Mouse (Mus musculus): Measurements from ENCODE around the gene Akap14. TPM values are rescaled to one million over a fixed set of nuclear protein-coding genes. Genes with fewer than 3 reads are reported as not detected.
"Not testable (repeated sequence)": the region's sequence is repeated elsewhere in the genome, so short reads cannot be mapped to it uniquely, and the experiment has no call there.

Akap14 gene
- not detected for total RNA-seq (2021)
- long read RNA-seq, experiment 1, result 0 reads
- long read RNA-seq, experiment 2, result 0 reads

DNA sequence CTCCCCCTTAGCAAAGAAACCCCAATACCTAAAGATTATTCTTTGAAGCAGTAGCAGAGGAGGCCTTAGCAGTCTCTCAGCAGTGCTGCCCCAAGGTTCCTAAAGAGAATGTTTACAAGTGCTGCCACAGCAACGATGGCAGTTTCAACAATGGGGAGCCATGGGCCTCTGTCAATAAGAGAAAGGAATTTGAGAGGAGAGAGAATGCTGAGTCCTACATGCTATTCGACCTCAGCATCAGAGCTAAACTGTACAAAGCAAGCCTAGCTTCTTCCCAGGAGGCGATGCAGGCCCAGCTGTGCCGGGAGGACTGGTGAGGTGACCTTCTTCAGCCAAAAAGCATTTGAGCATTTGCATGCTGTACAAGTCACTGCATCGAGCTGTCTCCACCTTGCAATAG, at the start of gene Akap14:
Gene Akap14 (minus strand): TSS at position 101 of the 400 bp plus-strand sequence.
- no peak for DNase-seq

DNA sequence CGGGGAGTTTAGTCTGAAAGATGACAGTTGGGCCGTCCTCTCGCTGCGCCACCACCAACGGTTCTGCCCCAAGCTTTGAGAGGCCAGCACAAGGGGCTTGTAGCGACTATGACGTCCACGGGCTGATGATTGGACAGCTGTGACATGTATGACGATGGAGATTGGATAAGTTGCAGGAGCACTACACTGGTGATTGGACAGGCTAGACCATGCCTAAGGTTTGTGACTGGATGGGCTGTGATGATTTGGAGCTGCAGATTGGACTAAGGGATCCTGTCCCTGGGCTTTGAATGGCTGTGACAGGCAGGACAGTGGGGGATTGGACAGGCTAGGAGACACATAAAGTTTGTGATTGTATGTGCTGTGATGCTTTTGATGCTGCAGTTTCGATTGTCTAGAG, 42.3 kb upstream of the Akap14 start, which contains the start of gene Gm9:
Gene Gm9 (minus strand): TSS at position 101 of the 400 bp plus-strand sequence.
- DNase-seq, result no peak

DNA sequence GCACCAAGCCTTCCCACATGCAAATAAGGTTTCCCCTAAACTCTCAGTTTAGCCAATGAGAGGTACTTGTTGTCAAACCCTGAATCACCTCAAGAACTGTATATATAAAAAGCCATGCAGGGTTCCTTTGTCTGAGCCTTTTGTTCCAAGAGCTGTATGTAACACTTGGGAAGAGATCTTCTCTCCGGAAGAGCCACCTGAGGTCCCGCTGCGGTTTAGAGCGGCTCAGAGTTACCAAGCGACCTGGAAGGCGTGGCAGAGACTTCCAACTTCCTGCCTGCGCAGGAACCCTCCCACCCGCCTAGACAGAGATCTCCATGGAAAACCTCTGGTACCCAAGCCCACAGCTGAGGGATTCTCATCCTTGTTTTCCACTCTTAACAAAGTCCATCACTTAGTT, 30.0 kb upstream of the Akap14 start:
- DNase-seq, result no peak

DNA sequence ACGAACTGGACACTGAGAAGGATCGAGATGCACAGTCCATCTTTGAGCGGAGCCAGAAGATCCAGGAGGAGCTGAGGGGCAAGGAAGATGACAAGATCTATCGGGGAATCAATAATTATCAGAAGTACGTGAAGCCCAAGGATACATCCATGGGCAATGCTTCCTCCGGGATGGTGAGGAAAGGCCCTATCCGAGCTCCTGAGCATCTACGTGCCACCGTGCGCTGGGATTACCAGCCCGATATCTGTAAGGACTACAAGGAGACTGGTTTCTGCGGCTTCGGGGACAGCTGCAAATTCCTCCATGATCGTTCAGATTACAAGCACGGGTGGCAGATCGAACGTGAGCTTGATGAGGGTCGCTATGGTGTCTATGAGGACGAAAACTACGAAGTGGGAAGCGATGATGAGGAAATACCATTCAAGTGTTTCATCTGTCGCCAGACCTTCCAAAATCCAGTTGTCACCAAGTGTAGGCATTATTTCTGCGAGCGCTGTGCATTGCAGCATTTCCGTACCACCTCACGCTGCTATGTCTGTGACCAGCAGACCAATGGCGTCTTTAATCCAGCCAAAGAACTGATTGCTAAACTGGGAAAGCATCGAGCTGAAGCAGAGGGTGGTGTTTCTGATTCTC, 23.2 kb upstream of the Akap14 start:
- no peak for DNase-seq

DNA sequence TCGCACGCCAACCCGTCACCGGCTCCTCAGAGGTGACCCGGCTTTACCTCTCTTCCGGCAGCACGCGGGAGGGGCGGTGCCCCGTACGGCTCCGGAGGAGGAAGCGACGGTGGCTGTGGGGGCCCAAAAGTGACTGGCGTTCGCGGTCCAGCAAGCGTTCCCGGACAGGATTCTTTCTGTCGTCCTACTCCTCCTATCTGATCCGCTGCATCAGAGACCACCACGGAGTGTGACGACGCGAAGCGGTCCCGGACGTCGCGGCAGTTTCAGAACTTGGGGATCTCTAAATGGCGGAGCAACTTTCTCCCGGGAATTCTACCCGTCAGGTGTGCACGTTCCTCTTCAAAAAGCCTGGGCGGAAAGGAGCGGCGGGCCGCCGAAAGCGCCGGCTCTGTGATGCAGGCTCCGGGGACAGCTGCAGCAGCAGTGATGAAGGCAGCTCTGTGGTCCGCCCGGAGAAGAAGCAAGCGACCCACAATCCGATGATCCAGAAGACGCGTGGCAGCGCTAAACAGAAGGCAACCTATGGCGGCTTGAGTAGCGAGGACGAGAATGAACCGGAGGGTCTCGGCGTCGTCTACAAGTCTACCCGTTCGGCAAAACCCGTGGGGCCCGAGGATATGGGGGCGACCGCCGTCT, 22.6 kb upstream of the Akap14 start, which contains the start of the genes Ndufa1 and Rnf113a1:
Gene Ndufa1 (minus strand): TSS at position 59 of the 639 bp plus-strand sequence.
Gene Rnf113a1 (plus strand): TSS at position 141 of the 639 bp plus-strand sequence.
- DNase-seq, result peak; percentile 88 to 91

DNA sequence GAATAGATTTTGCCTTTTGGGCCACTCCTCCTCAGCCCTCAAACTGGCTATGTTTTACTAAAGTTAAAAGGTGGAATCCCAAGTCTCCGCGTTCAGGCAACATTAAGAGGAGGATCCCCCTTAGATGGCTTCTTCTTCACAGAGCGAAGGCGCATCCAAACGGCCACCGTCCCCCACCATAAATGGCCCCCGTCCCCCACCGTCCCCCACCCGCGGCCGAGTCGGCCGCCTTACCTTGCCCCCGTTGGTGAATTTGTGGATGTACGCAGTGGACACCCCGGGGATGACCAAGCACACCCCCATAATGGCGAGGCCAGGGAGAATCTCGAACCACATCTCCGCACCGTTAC, 22.1 kb upstream of the Akap14 start:
- DNase-seq, result no peak

DNA sequence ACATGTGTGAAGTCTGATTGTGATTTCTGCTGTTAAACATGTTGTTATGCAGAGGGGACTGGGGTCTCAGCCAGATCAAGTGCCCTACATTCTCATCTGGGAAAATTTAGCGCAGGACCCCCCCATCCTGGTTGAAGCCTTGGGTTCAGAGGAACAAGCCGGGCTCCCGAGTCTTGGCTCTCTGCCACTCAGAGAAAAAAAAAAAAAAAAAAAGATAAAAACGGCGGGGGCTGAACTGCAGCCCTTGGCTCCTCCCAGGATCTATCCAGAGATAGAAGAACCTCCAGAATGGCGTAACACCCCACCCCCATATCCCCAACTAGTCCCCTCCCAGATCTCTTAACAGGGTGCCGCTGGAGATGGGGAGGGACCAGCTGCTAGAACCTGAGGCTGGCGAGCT, 15.8 kb upstream of the Akap14 start:
- not testable (repeated sequence) for DNase-seq

DNA sequence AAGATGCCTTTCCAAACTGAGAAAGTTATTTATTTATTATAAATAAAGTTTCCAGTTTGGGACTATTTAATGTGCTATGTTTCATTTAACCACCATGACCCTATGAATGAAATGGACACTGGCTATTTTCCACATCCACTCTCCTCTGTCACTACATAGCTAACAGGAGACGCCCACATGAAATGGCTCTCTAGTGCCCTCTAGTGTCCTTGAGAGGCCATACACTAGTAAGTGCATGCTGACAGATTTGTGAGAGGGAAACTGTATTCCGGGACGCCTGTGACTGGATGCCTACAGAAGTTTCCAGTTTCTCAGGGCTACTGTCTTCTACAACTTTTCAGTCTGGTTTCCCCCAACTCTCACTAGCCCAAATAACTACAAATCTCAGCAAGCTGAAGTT, 1.6 kb downstream of the Akap14 start:
- peak in 1 of 2 experiments; percentile 30 for DNase-seq

DNA sequence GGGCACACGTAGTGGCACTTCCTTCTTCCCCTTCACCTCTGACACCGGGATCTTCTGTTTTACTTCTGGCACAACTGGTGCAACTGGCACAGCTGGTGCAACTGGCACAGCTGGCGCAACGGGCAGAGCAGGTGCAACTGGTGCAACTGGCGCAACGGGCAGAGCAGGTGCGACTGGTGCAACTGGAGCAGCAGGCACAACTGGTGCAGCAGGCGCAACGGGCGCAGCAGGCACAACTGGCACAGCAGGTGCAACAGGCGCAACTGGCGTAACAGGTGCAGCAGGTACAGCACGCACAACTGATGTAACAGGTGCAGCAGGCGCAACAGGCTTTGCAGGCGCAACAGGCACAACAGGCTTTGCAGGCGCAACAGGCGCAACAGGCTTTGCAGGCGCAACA, 5.5 kb downstream of the Akap14 start:
- DNase-seq, result no peak

DNA sequence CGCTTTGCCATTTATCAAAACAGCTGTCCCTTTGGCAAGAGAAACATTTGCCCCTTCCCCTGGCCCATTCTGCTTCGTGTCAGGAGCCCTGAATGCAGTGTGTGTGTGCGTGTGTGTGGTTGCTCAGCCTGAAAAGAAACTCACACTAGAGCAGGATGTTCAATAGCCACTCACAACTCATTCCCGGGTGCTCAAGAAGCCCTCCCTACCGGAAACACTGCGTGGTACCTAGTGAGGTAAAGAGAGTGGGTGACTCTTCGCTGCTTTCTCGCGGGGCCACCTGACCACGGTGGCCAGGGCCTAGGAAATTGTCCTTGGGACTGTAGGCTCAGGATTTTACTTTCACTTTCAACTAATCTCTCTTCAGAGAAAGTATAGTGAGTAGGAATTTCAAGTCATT, 7.5 kb downstream of the Akap14 start:
- peak; percentile 14 to 22 for DNase-seq

DNA sequence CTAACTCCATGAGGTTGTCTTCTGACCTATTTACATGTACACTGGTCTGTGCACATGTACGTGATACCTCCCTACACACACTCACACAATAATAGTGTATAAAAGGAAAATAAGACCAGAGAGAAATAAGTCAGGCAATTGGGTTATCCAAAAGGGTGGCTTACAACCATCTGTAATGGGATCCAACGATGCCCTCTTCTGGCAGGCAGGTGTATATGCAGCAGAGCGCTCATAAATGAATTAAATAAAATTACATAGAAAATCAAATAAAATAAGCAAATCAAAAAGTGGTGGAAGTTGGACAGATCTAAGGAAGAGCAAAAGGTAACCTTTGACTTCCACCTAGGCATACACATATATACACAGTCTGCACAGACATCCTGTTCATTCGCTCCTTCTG, 10.8 kb downstream of the Akap14 start:
- peak in 1 of 2 experiments; percentile 4 for DNase-seq

DNA sequence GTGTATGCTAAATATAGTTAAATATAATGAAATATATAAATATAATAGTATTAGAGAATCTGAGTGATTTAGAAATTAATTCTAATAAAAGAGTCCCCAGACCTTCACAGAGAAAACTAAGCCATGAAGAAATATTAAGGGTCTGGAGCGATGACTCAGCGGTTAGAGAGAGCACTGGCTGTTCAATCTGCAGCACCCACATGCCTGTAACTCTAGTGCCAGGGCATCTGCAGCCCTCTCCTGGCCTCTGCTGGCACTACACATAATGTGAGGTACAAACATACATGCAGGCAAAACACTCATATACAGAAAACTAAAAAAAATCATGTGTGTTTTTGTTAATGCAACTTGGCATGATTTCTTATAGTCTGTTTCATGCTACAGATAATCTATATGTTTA, 23.7 kb downstream of the Akap14 start:
- peak in 1 of 2 experiments; percentile 57 for DNase-seq

DNA sequence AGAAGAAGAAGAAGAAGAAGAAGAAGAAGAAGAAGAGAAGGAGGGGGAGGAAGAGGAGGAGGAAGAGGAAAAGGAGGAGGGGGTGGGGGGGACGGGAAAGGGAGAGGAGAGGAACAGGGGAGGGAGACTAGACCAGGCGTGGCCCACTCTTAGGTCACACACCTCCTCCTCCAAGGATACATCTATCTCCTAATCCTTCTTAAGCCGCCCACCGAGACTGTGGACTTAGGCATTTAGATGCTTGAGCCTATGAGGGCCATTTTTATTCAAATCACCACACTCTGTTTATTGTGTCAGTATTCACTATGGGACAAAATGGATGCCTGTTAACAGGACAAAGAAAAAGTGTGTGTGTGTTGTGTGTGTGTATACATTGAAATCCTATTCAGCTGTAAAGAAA, 24.1 kb downstream of the Akap14 start:
- not testable (repeated sequence) for DNase-seq

DNA sequence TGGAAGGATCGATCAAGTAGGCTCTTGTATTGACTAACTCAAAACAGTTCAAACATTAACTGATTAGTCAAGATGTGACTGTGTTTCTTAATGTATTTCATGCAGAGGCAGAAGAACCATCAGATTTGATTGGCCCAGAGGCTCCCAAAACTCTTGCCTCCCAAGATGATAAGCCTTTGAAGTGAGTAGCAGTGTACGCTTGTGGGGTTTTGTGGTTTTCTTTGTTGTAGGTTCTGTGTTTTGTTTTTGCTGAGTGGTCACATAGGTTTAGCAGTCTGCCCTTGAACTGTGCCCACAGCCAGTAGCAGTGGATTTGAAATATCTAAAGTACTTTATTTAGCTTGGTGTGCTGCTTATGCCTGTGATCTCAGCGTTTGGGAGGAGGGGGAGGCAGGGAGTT, 26.9 kb downstream of the Akap14 start:
- no peak for DNase-seq

DNA sequence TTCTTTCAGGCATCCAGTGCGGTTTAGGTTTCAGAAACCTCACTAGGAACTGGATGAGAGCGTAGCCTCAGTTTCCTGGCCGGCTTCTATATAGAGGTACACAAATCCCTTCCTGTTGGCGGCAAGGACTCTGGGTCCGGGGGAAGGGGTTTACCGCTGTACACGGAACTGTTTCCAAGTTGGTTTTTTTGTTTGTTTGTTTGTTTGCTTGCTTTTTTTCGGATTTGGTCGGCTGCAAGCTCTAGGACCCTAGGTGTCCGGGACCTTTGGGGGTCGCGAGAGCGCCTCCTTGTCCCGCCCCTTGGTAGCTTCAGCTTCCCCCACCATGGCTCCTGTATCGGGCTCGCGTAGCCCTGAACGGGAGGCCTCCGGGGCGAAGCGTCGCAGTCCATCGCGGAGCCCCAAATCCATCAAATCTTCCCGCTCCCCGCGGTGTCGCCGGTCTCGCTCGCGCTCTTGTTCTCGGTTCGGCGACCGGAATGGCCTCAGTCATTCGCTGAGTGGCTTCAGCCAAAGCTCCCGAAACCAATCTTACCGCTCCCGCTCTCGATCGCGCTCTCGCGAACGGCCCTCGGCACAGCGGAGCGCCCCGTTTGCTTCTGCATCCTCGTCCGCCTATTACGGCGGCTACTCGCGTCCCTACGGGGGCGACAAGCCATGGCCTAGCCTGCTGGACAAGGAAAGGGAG, 41.8 kb downstream of the Akap14 start, which contains the start of gene Nkap:
Gene Nkap (plus strand): TSS at position 125 of the 688 bp plus-strand sequence.
- peak; percentile 70 for DNase-seq

DNA sequence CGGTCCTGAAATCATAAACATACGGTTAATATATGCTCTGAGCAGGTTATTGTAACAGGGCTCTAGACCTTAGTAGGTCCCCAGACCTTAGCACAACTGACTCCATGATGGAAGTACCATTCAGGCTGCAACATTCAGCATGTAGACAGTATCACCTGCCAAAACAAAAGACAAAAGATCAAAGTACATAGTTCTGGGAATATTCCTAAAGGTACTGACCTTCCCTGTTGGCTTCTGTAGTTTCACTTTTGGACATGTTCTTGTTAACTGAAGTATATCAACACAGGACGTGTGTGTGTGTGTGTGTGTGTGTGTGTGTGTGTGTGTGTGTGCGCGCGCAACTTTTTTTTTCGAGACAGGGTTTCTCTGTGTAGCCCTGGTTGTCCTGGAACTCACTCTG, 43.1 kb downstream of the Akap14 start:
- no peak for DNase-seq

DNA sequence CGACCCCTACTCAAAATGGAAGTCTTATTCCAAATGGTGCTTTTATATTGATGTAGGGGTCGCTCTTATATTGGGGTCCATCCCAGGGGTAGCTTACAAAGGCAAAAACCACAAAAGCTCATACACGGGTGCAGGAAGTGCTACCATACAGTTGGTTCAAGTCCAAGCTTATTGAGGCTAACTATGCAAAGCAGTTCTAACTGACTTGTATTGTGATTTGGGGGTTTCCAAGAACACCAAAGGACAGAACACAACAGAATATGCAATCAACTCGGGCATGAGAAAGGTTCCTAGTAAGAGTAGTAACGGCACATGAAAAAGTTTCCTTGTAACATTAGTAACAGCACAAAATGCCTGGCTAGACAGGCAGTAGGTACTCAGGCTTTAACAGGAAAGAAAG, 48.4 kb downstream of the Akap14 start:
- DNase-seq, result no peak

DNA sequence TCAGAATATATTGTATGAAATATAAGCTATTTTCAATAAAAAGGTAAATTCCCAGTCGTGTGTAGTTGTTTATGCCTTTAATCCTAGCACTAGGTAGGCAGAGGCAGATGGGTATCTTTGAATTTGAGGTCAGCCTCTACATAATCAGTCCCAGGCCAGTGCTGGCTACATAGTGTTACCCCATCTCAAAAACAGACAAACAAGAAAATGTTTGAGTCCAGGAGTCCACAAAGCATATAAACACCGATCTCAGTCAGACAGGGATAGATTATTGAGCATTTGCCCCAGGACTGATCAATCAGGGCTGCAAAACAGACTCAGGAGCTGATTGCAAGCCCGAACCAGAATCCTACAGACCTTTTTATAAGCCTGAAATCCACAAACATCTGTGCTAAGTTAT, 49.1 kb downstream of the Akap14 start:
- no peak for DNase-seq

DNA sequence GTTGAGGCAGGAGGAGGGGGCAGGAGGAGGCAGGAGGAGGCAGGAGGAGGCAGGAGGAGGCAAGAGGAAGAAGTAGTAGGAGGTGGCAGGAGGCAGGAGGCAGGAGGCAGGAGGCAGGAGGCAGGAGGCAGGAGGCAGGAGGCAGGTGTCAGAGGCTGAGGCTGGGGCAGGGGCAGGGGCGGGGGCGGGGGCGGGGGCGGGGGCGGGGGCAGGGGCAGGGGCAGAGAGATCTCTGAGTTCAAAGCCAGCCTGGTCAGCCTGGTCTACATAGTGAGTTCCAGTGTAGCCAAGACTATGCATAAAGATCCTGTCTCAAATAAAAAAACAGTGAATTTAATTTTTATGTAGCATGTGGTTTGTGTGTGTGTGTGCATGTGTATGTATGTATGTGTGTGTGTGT, 51.6 kb downstream of the Akap14 start:
- DNase-seq, result no peak

DNA sequence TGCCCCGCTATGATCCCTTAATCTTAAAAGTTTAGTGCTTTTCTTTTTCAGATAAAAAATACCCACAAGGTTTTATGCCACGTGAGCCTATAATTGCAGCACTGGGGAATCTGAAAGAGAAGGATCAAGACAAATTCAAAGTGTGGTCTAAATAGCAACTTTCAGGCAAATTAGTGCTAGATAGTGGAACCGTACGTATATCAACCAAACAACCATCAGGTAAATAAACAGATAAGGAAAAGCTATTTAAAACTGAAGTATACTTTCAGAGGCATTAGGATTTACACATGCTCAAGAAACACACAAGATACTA, 57.8 kb downstream of the Akap14 start:
- DNase-seq, result no peak

DNA sequence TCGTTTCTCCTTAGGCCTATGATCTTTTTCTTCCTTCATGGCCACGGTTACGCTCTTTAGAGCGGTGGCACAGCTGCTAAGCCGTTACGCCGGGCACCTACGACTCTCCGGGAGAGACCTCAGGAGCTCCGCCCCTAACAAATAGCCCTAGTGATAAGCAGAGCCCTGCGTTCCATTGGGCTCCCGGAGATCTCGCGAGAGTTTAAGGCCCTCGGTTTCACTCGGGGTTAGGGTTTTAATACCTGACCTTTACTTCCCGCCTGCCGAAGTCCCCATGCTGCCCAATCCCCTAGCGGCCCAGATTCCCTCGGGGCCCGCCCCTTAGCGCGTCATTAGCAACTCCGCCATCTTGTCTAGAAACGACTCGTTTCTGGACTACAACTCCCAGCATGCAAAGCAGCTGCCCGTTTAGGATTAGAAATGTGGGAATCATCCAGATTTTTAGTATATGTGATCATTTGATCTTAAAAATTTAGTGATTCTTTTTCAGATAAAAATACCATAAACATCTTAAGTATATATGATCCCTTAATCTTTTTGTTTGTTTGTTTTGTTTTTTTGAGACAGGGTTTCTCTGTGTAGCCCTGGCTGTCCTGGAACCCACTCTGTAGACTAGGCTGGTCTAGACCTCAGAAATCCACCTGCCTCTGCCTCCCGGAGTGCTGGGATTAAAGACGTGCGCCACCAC, 58.3 kb downstream of the Akap14 start, which contains the start of gene Upf3b:
Gene Upf3b (minus strand): TSS at position 130 of the 688 bp plus-strand sequence.
- DNase-seq, result peak; percentile 92 to 93

DNA sequence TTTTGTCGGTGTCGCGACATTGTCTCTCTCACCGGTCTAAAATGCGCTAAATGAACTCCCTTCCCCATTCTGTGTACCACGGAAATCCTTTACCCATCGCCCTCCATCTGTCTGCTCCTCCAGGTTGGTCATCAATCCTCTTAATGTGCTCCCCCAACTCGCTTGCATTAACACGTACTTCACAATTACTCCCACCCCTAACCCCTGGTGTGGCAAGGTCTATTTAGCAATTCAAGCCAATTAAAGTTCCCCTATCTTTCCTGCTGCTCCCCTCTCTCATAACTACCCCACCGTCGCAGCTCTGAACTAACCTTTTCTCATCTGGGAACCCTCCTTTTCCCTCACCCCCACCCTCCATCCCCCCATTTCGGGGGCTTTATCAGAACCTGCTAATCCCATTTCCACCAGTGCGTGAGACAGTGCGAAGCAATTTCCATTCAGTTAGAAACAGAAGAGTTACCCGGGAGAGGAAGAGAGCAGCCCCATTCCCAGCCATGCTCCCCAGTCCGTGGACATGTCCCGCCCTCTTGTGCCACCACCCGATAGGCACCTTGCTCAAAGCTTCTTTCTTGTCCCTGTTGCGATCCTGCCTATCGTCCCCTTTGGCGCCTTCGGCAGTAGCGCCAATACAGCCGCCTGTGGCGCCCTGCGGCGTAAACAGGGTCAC, 59.0 kb downstream of the Akap14 start:
- DNase-seq, result no peak
